11 mouse cellular contexts compared by ENCODE assay signal in the genomic region with DNA sequence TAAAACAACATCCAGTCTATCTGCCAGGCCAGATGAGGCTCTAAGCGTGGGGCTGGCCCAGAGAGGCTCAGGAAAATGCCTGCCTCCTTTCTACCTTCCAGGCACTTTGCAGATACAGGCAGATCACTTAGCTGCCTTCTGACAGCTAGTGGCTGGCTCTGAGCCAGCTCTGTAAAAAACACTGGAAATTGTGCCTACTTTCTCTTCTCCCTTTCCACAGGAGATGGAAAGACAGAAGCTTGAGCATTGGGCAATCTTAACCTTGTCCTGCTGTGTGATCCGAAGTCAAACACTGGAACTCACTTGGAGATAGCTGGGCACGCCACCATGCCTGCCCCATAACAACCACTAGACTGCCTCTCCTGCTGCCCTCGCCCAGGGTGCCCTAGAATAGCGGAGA.
DNase-seq lines count a peak whose midpoint lies in the region; ATAC-seq and TF ChIP-seq lines count a peak whose summit lies in the region.
"Had no signal": no experiment of that assay in that cellular context is flagged by ENCODE, and none has a peak within 500 bp of the region (broad histone marks: within the 10 kb centered on the region; RNA-seq: fewer than 3 reads in every experiment).

No protein-coding gene starts in this region.

- no peak overlapping the region for H3K4me2 ChIP-seq in intestine, embryonic 15.5 days (replicated peaks)
- H3K4me2 ChIP-seq in intestine, postnatal 0 days (replicated peaks; ENCODE audit: low read depth) = no peak overlapping the region
- no peak overlapping the region for H3K4me2 ChIP-seq in heart, postnatal 0 days (ENCODE audit: low read depth, low read length)
- H3K4me2 ChIP-seq: hindbrain, embryonic 14.5 days had no signal

- WGBS in intestine, embryonic 15.5 days = 76% methylated on average over 5 of the region's 5 CpGs
- 78% methylated on average over 5 of the region's 5 CpGs for WGBS in intestine, postnatal 0 days
- WGBS in heart, postnatal 0 days = 59% methylated on average over 5 of the region's 5 CpGs

- H3K4me1 ChIP-seq in intestine, embryonic 15.5 days (replicated peaks) = peaks cover 6% of the 10 kb centered on the region
- H3K4me1 ChIP-seq in intestine, postnatal 0 days (replicated peaks; ENCODE audit: control insufficient read depth, insufficient read depth, low read length) = no peaks in the 10 kb centered on the region
- H3K4me1 ChIP-seq in heart, postnatal 0 days (ENCODE audit: control insufficient read depth, insufficient read depth) = peaks cover 21% of the 10 kb centered on the region

- no peak for ATAC-seq in cerebellum, adult (ENCODE audit: insufficient number of reproducible peaks, low FRiP score, low TSS enrichment)
- ATAC-seq in intestine, embryonic 15.5 days = no peak
- ATAC-seq in intestine, postnatal 0 days = no peak
- no peak for ATAC-seq in heart, postnatal 0 days (ENCODE audit: insufficient read depth, low read depth)

- TF ChIP-seq EP300 in heart, postnatal 0 days (IDR thresholded peaks at IDR 0.05; ENCODE audit: low read depth) = no peak

- H3K4me3 ChIP-seq in intestine, embryonic 15.5 days (replicated peaks) = no peak overlapping the region
- no peak overlapping the region for H3K4me3 ChIP-seq in intestine, postnatal 0 days (ENCODE audit: low read depth, low read length)
- H3K4me3 ChIP-seq in heart, postnatal 0 days (ENCODE audit: low read depth, low read length) = no peak overlapping the region

- H3K36me3 ChIP-seq in intestine, embryonic 15.5 days = no peaks in the 10 kb centered on the region
- no peaks in the 10 kb centered on the region for H3K36me3 ChIP-seq in intestine, postnatal 0 days (ENCODE audit: control insufficient read depth, insufficient read depth)
- peaks cover 8% of the 10 kb centered on the region; the same call in 1 of the 2 replicates for H3K36me3 ChIP-seq in heart, postnatal 0 days (replicated peaks; ENCODE audit: control insufficient read depth, insufficient read depth, low read length)

- TF ChIP-seq CTCF in intestine, postnatal 0 days (IDR thresholded peaks at IDR 0.05; ENCODE audit: low read depth) = no peak
- no peak for TF ChIP-seq CTCF in heart, postnatal 0 days (IDR thresholded peaks at IDR 0.05; ENCODE audit: low read depth)

- peak; percentile 70 to 72 for DNase-seq in cerebellum, postnatal 25 days
- DNase-seq in NIH3T3 (ENCODE audit: low read depth) = peak; percentile 70
- DNase-seq in heart, postnatal 0 days (ENCODE audit: low spot score) = no peak
- no peak for DNase-seq in urinary bladder, postnatal 10 days (ENCODE audit: low spot score)
- DNase-seq: kidney, adult 9 months; left cerebral cortex, postnatal 4 days had no signal

- H3K9ac ChIP-seq in intestine, embryonic 15.5 days = no peak overlapping the region
- no peak overlapping the region for H3K9ac ChIP-seq in intestine, postnatal 0 days (ENCODE audit: low read depth, low read length)
- H3K9ac ChIP-seq in heart, postnatal 0 days (replicated peaks; ENCODE audit: low read depth, low read length) = no peak overlapping the region
- H3K9ac ChIP-seq: hindbrain, embryonic 14.5 days had no signal

- no peaks in the 10 kb centered on the region for H3K27me3 ChIP-seq in intestine, embryonic 15.5 days (replicated peaks)
- H3K27me3 ChIP-seq in intestine, postnatal 0 days (replicated peaks; ENCODE audit: control insufficient read depth, insufficient read depth, low read length) = no peaks in the 10 kb centered on the region
- H3K27me3 ChIP-seq in heart, postnatal 0 days (ENCODE audit: control insufficient read depth, insufficient read depth, low read length) = no peaks in the 10 kb centered on the region
- H3K27me3 ChIP-seq: CH12.LX had no signal

- H3K9me3 ChIP-seq in intestine, embryonic 15.5 days = no peaks in the 10 kb centered on the region
- no peaks in the 10 kb centered on the region for H3K9me3 ChIP-seq in intestine, postnatal 0 days (ENCODE audit: control insufficient read depth)
- no peaks in the 10 kb centered on the region for H3K9me3 ChIP-seq in heart, postnatal 0 days (replicated peaks; ENCODE audit: control insufficient read depth, low read length)

- 0 out of 2 replicates have a peak overlapping the region, but pooled peaks have one; percentile 9 for H3K27ac ChIP-seq in intestine, embryonic 15.5 days
- H3K27ac ChIP-seq in intestine, postnatal 0 days (ENCODE audit: low read depth, low read length) = no peak overlapping the region
- 0 out of 2 replicates have a peak overlapping the region, but pooled peaks have one; percentile 22 for H3K27ac ChIP-seq in heart, postnatal 0 days (ENCODE audit: low read depth)
- H3K27ac ChIP-seq: hindbrain, embryonic 14.5 days had no signal

Comparison
In these comparisons a context has a peak if more than half of its experiments do, and no peak if none do; other contexts are left out.
1. DNase-seq: peak in cerebellum, postnatal 25 days (2 of 2) and NIH3T3 (single experiment); none in heart, postnatal 0 days (single experiment) and urinary bladder, postnatal 10 days (single experiment).